Mouse (Mus musculus) heart, embryonic 15.5 days (tissue): ENCODE data around the gene Cox4i2. TPM values are rescaled to one million over a fixed set of nuclear protein-coding genes. Genes with fewer than 3 reads are reported as not detected.

ENCODE experiments used
- ATAC-seq: fragments of 200-750 bp; cut with Nextera tagmentation; replicated peaks from 2 replicates; pipeline ENCODE4 v1.8.0; 2017; ENCODE audit warnings: low read depth, moderate TSS enrichment; ENCODE audit not compliant: insufficient number of reproducible peaks, insufficient read depth, low FRiP score
- H3K27ac ChIP-seq: fragments of 300-500 bp; sonication (generic); 2 replicates; pipeline ENCODE4 v1.5.1; 2015; ENCODE audit warnings: mild to moderate bottlenecking, inconsistent platforms
- H3K27me3 ChIP-seq: fragments of 300-500 bp; sonication (generic); 2 replicates; pipeline ENCODE4 v1.6.1; 2015; ENCODE audit warnings: inconsistent platforms
- H3K36me3 ChIP-seq: fragments of 300-500 bp; sonication (generic); 2 replicates; pipeline ENCODE4 v1.6.1; 2015; ENCODE audit warnings: mild to moderate bottlenecking, inconsistent platforms
- H3K4me1 ChIP-seq: fragments of 300-500 bp; sonication (generic); replicated peaks from 2 replicates; pipeline ENCODE4 v1.6.1; 2015; ENCODE audit warnings: inconsistent platforms
- H3K4me2 ChIP-seq: fragments of 300-500 bp; sonication (generic); 2 replicates; pipeline ENCODE4 v1.6.1; 2015; ENCODE audit warnings: inconsistent platforms, mild to moderate bottlenecking, moderate library complexity
- H3K4me3 ChIP-seq: fragments of 300-500 bp; sonication (generic); 2 replicates; pipeline ENCODE4 v1.5.1; 2015; ENCODE audit warnings: mild to moderate bottlenecking, inconsistent platforms
- H3K9ac ChIP-seq: fragments of 300-500 bp; sonication (generic); 2 replicates; pipeline ENCODE4 v1.6.1; 2015; ENCODE audit warnings: mild to moderate bottlenecking, inconsistent platforms
- H3K9me3 ChIP-seq: fragments of 300-500 bp; sonication (generic); replicated peaks from 2 replicates; pipeline ENCODE4 v1.6.1; 2016; ENCODE audit warnings: inconsistent platforms
- WGBS: fragments of 180-500 bp; shearing (Covaris S2); methylation state at CpG from one replicate; pipeline ENCODE4 v1.1.7; 2015; ENCODE audit warnings: mixed read lengths; 5-methylcytosine and 5-hydroxymethylcytosine counted together
- polyA plus RNA-seq: library from polyadenylated mRNA; unstranded; fragments of >200 nt; fragmentation: Nextera tagmentation; extraction: Ambion mirVana; gene quantifications from 2 replicates; pipeline ENCODE4 v1.2.1, GENCODE M21; 2015

Cox4i2 gene
- polyA plus RNA-seq, 1 experiment from 2014 or later = 24.2 TPM

DNA sequence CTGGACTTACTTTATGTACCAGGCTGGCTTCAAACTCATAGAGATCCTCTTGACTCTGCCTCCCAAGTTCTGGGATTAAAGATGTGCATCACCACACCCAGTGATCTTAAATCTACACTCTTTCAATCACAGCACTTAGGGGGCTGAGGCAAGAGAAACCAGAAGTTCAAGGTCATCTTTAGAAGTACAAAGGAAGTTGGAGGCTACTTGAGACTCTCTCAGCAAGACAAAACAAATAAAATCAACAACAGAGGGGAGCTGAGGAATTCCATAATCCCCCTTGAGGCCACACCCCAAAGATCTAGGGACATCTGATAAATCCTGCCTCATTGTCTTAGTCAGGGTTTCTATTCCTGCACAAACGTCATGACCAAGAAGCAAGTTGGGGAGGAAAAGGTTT is 18.3 kb downstream of the Cox4i2 start:
- no peak overlapping the region for H3K27ac ChIP-seq
- H3K9ac ChIP-seq = no peak overlapping the region
- H3K9me3 ChIP-seq = no peaks in the 10 kb centered on the region
- H3K4me1 ChIP-seq = peaks cover 6% of the 10 kb centered on the region; the same call in 1 of the 2 replicates
- H3K27me3 ChIP-seq = no peaks in the 10 kb centered on the region
- no peak for ATAC-seq
- 17% methylated on average over 1 of the region's 1 CpGs for WGBS
- no peaks in the 10 kb centered on the region for H3K36me3 ChIP-seq
- H3K4me3 ChIP-seq = no peak overlapping the region
- H3K4me2 ChIP-seq = no peak overlapping the region

DNA sequence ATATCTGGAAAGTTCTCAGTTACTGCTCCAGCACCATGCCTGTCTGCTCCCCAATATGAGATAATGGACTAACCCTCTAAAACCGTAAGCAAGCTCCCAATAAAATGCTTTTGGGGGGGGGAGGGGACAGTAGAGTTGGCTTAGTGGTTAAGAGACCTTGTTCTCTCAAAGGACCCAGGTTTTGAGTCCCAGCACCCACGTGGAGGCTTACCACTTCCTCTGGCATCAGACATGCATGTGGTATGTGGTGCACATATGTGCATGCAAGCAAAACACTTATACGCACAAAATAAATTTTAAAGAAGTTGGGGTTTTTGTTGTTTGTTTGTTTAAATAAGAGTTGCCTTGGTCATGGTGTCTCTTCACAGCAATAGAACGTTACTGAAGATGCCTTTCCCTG is 21.4 kb downstream of the Cox4i2 start:
- no peak overlapping the region for H3K9ac ChIP-seq
- H3K4me3 ChIP-seq = no peak overlapping the region
- no peaks in the 10 kb centered on the region; the same call in 1 of the 2 replicates for H3K36me3 ChIP-seq
- WGBS = 80% methylated on average over 4 of the region's 4 CpGs
- H3K9me3 ChIP-seq = no peaks in the 10 kb centered on the region
- H3K4me2 ChIP-seq = no peak overlapping the region
- peaks cover 3% of the 10 kb centered on the region for H3K4me1 ChIP-seq
- ATAC-seq = no peak
- no peaks in the 10 kb centered on the region for H3K27me3 ChIP-seq
- H3K27ac ChIP-seq = no peak overlapping the region

DNA sequence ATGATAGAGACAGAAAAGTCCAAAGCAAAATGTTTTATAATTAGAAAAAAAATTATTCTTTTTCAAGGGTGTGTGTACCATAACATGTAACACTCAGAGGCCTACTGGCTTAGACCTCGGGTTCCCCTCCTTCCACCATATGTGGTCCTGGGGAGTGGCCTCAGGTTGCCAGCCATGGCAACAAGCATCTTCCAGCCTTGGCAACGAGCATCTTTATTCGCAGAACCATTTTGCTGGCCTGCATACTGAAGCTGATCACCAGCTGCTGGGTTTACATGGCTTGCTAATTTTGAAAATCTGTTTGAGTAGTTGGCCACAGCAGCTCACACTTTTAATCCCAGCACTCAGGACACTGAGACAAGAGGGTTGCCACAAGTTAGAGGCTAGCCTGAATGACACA is 22.0 kb downstream of the Cox4i2 start:
- Histone ChIP-seq H3K4me2 (no peak overlapping the region), H3K4me3 (no peak overlapping the region), H3K9ac (no peak overlapping the region), H3K4me1 (peaks cover 8% of the 10 kb centered on the region), H3K36me3 (peaks cover 5% of the 10 kb centered on the region; the same call in 1 of the 2 replicates), H3K9me3 (no peaks in the 10 kb centered on the region), H3K27me3 (no peaks in the 10 kb centered on the region), H3K27ac (no peak overlapping the region)
- no peak for ATAC-seq
- WGBS = 84% methylated on average over 3 of the region's 3 CpGs

DNA sequence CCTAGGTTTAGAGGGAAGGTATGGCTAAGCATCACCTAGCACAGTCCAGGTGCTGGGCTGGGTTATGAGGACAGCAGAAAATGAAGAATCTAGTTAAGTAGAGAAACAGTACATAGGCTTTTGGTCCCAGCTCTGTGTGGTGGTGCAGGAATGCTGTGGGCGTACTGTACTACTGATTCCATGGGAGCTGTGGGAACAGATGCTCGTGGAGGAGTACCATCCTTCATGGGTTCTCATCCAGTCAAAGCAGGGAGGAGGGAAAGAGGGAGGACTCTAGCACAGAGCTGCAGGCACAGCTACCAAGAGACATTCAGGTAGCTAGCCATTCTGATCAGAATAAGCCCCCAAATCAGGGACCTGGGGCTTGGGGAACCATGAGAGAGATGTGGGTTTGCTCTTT is 22.5 kb downstream of the Cox4i2 start:
- no peaks in the 10 kb centered on the region for H3K9me3 ChIP-seq
- no peak overlapping the region for H3K27ac ChIP-seq
- H3K4me3 ChIP-seq = no peak overlapping the region
- H3K4me2 ChIP-seq = no peak overlapping the region
- no peaks in the 10 kb centered on the region for H3K27me3 ChIP-seq
- ATAC-seq = no peak
- no peak overlapping the region for H3K9ac ChIP-seq
- peaks cover 12% of the 10 kb centered on the region for H3K4me1 ChIP-seq
- H3K36me3 ChIP-seq = peaks cover 8% of the 10 kb centered on the region; the same call in 1 of the 2 replicates
- WGBS = 77% methylated on average over 2 of the region's 2 CpGs

DNA sequence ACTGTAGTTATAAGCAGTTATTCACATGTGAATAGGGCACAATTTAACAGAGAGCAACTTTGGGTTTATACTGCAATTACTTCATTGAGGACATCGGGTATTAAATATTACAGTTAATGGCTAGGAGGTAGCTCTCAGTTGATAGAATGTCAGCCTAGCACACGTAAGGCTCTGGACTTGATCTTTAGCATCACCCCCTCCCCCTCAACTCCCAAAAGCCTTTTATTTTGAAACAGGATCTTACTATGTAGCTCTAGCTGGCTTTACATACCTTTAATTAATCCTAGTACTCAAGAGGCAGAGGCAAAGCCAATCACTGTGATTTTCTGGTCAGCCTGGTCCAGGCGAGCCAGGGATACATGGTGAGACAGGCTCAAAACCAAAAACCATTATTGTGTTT is 23.1 kb downstream of the Cox4i2 start:
- Histone ChIP-seq H3K4me3 (no peak overlapping the region), H3K9ac (no peak overlapping the region), H3K27ac (no peak overlapping the region), H3K4me2 (no peak overlapping the region), H3K4me1 (peaks cover 14% of the 10 kb centered on the region), H3K27me3 (no peaks in the 10 kb centered on the region), H3K36me3 (peaks cover 8% of the 10 kb centered on the region; the same call in 1 of the 2 replicates), H3K9me3 (no peaks in the 10 kb centered on the region)
- ATAC-seq = no peak
- 90% methylated on average over 3 of the region's 3 CpGs for WGBS

DNA sequence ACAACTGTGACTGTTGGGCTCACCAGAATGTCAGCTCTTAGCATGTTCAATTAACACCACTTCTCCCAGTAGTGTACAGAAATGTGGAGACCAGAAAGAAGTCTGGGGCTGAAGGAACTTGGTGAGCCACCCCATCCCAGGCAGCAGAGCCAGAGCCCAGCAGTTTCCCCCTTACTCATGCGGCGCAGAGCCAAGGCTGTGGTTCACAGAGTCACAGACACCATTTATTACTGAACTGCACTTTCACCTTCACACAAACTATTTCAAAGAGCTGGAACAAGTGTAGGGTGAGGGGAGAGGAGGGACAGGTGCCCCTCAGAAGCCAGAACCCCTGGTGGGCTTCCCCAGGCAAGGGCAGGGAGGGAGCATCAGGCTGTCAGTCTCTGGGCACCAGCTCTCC is 26.5 kb downstream of the Cox4i2 start:
- Histone ChIP-seq H3K4me2 (no peak overlapping the region), H3K4me3 (no peak overlapping the region), H3K9me3 (no peaks in the 10 kb centered on the region), H3K9ac (no peak overlapping the region), H3K36me3 (peaks cover 8% of the 10 kb centered on the region; the same call in 1 of the 2 replicates), H3K27me3 (no peaks in the 10 kb centered on the region), H3K4me1 (peaks cover 30% of the 10 kb centered on the region), H3K27ac (0 out of 2 replicates have a peak overlapping the region, but pooled peaks have one; percentile 17)
- whole genome bisulfite sequencing = 91% methylated on average over 2 of the region's 2 CpGs
- ATAC-seq = no peak

DNA sequence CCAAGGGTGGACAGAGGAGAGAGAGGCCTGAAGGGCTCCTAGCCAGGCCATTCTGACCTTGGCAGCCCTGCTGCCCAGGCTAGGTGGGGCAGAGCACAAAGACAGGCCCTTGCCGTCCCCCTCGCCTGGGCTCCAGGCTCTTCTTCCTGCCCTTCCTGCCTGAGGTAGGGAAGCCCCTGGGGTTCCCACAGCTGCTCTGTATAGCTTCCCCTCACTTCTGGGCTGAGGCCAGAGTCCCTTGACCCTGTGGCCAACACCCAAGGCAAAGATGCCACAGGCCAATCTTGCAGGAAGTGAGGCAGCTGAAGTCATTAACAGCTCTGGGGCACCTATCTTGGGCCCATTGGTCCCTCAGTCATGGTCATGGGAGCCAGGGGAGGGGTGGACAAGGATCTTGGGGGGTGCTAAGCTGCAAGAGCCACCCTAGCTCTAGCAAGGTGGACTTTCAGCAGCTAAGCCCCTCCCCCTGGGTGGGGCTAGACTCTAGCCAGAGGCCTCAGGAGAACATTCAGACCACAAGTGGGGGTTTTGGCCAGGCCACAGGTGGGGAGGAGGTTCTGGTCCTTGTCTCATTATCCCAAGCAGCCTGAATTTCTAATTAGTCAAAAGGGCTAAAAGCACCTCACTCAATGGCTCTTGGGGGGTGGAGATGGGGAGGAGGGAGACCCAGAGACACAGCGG is 27.2 kb downstream of the Cox4i2 start:
- H3K9me3 ChIP-seq = no peaks in the 10 kb centered on the region
- H3K27me3 ChIP-seq = no peaks in the 10 kb centered on the region
- peaks cover 8% of the 10 kb centered on the region; the same call in 1 of the 2 replicates for H3K36me3 ChIP-seq
- ATAC-seq = no peak
- WGBS = 73% methylated on average over 3 of the region's 3 CpGs
- H3K4me2 ChIP-seq = no peak overlapping the region
- no peak overlapping the region for H3K9ac ChIP-seq
- H3K4me1 ChIP-seq = peaks cover 37% of the 10 kb centered on the region
- no peak overlapping the region for H3K4me3 ChIP-seq
- H3K27ac ChIP-seq = 0 out of 2 replicates have a peak overlapping the region, but pooled peaks have one; percentile 17

DNA sequence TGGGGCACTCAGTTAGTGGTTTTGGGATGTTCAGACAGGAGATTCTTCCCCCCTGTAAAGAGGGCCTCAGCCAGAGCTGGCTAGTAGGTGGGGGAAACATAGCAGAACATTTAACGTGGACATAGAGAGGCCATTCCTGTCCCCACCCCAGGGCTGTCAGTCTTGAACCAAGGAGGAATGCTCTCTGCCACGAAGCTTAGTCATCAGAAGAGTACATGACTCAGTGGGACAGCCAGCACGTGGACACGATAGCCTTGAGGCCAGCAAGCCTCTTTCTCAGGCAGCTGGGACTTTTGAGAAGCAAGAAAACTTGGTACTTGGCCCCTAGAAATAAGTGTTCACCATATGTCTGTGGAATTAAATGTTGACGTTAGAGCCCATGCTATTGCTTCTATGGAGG is 28.7 kb downstream of the Cox4i2 start:
- Histone ChIP-seq H3K4me3 (no peak overlapping the region), H3K36me3 (peaks cover 8% of the 10 kb centered on the region; the same call in 1 of the 2 replicates), H3K9me3 (no peaks in the 10 kb centered on the region), H3K27ac (no peak overlapping the region), H3K27me3 (no peaks in the 10 kb centered on the region), H3K4me2 (no peak overlapping the region), H3K9ac (no peak overlapping the region), H3K4me1 (peaks cover 43% of the 10 kb centered on the region)
- no peak for ATAC-seq
- WGBS = 55% methylated on average over 5 of the region's 5 CpGs

DNA sequence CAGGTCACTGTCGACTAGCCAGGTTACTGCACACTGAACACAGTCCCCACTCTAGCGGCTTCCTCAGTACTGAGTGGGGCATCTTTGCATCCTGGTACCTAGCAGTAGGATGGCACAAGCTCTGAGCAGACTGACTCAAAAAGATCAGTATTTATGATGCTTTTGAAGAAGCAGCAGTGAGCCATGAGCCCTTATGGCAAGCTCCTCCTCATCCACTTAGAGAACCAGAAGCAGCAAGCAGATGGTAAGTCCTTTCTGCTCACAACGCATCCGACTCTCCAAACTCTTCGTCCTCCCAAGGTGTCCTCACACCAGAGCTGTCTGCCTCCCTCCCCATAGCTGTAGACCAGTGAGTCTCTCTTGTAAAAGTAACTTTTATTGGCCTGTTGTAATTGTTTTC is 29.3 kb downstream of the Cox4i2 start:
- Histone ChIP-seq H3K4me2 (no peak overlapping the region), H3K27ac (no peak overlapping the region), H3K4me3 (no peak overlapping the region), H3K9ac (no peak overlapping the region), H3K9me3 (no peaks in the 10 kb centered on the region), H3K4me1 (peaks cover 48% of the 10 kb centered on the region), H3K36me3 (peaks cover 8% of the 10 kb centered on the region; the same call in 1 of the 2 replicates), H3K27me3 (no peaks in the 10 kb centered on the region)
- ATAC-seq = no peak
- WGBS = 82% methylated on average over 5 of the region's 5 CpGs

DNA sequence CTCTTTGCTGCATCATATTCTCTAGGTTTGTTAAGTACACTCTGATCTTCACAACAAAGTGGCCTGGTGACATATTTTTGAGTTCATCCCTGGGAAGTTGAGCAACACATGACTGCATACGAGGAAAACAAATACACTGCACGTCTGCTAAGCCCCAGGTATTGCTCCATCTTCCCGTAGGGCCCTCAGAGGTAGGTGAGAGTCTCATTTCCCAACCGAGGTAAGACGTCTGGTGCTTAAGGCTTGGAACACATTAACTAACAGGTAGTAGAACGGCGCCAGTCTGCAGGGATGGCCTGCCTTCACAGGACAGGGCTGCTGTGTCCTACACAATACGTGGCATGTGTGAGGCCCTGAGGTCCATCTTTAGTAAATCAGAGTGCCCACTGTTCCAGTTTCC is 30.7 kb downstream of the Cox4i2 start:
- Histone ChIP-seq H3K9me3 (no peaks in the 10 kb centered on the region), H3K27me3 (no peaks in the 10 kb centered on the region), H3K4me1 (peaks cover 62% of the 10 kb centered on the region), H3K4me3 (no peak overlapping the region), H3K36me3 (peaks cover 8% of the 10 kb centered on the region; the same call in 1 of the 2 replicates), H3K9ac (no peak overlapping the region), H3K4me2 (no peak overlapping the region), H3K27ac (peak overlapping the region; percentile 95)
- 93% methylated on average over 8 of the region's 8 CpGs for WGBS
- no peak for ATAC-seq

DNA sequence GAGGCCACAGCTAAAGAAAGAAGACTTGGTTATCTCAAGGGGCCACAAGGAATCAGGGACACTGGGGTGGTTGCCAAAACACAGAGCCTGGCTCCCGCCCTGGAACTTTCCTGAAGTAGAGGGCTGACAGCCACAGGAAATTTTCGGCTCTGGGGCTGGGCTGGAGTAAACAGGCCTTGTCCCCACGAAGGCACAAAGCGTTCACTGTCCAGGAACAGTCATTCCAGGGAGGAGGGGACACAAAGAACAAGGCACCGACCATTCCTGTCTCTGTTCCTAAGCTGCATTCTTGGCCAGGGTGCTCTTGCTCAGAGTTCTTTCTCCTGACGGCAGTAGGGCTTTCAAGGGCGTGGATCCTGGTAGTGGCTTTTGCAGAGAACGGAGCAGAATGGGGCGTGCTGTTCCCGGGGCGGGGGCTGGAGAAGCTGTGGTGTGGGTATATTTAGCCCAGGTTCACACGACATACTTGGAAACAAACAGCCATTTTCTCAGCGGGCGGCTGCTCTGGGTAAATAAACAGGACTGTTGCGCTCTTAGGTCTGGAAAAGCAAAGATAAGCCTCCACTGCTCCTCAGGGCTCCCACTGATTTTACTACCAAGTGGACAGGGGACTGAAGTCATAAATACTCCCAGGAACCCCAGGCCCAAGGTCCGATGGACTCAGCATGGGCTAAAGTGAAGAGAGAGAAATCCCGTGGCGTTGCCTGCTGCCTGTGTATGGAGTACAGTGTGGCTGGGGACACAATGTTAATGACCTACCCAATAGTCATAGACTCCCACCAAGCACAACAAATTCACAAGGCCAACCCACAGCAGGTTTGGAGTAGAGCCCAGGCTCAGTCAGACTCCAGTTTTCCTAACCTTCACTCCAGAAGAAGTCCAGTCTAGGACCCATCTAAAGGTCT is 31.7 kb downstream of the Cox4i2 start:
- H3K9me3 ChIP-seq = no peaks in the 10 kb centered on the region
- 10% methylated on average over 18 of the region's 18 CpGs for WGBS
- peak overlapping the region; percentile 49 for H3K4me2 ChIP-seq
- H3K36me3 ChIP-seq = peaks cover 6% of the 10 kb centered on the region; the same call in 1 of the 2 replicates
- 0 out of 2 replicates have a peak overlapping the region, but pooled peaks have one; percentile 8 for H3K4me3 ChIP-seq
- ATAC-seq = peak; percentile 68
- H3K9ac ChIP-seq = peak overlapping the region; percentile 39
- H3K27ac ChIP-seq = peak overlapping the region; percentile 95
- H3K4me1 ChIP-seq = peaks cover 67% of the 10 kb centered on the region
- no peaks in the 10 kb centered on the region for H3K27me3 ChIP-seq
